Mouse (Mus musculus): ENCODE results near the gene Sox5.

- TF ChIP-seq CTCF (IDR thresholded peaks at IDR 0.05; ENCODE audit: borderline replicate concordance, control insufficient read depth, extremely low read depth, insufficient read depth, low read length, poor library complexity) (no peak), POLR2A (IDR thresholded peaks at IDR 0.05; ENCODE audit: control insufficient read depth, extremely low read depth, insufficient read depth, low read length, poor library complexity) (no peak)
Measured at GRCm38 (mm10) chr6:144380171-144380570, 401.6 kb downstream of the Sox5 start.
